In genomic region chr5:147305856-147306637, GRCm38 (mm10) we compare ENCODE assay signal across 10 mouse cellular contexts. TPM values are rescaled to one million over a fixed set of nuclear protein-coding genes. Genes with fewer than 3 reads are reported as not detected.
A peak's percentile ranks its signal among the peaks of the same experiment; 100 is the strongest.
DNase-seq lines count a peak whose midpoint lies in the region; ATAC-seq lines count a peak whose summit lies in the region.
"Had no signal": no experiment of that assay in that cellular context is flagged by ENCODE, and none has a peak within 500 bp of the region (broad histone marks: within the 10 kb centered on the region; RNA-seq: fewer than 3 reads in every experiment).

No protein-coding gene starts in this region.

- no peak overlapping the region for H3K27ac ChIP-seq in kidney, embryonic 16.5 days (ENCODE audit: low read length)
- peak overlapping the region; percentile 94 for H3K27ac ChIP-seq in intestine, embryonic 15.5 days
- no peak overlapping the region for H3K27ac ChIP-seq in neural tube, embryonic 11.5 days (ENCODE audit: low read depth, low read length)
- no peak overlapping the region for H3K27ac ChIP-seq in forebrain, embryonic 14.5 days (ENCODE audit: low read depth, low read length)

- H3K9ac ChIP-seq in kidney, embryonic 16.5 days (replicated peaks; ENCODE audit: low read length) = no peak overlapping the region
- peak overlapping the region; percentile 79 for H3K9ac ChIP-seq in intestine, embryonic 15.5 days
- H3K9ac ChIP-seq in neural tube, embryonic 11.5 days (ENCODE audit: low read length) = no peak overlapping the region
- H3K9ac ChIP-seq in forebrain, embryonic 14.5 days (ENCODE audit: low read length) = no peak overlapping the region

- WGBS in kidney, embryonic 16.5 days = under 1% methylated on average over 58 of the region's 58 CpGs
- WGBS in intestine, embryonic 15.5 days = under 1% methylated on average over 55 of the region's 58 CpGs
- under 1% methylated on average over 56 of the region's 58 CpGs for WGBS in neural tube, embryonic 11.5 days
- WGBS in forebrain, embryonic 14.5 days = under 1% methylated on average over 58 of the region's 58 CpGs

- H3K4me2 ChIP-seq in kidney, embryonic 16.5 days (replicated peaks; ENCODE audit: low read depth, low read length) = 0 out of 2 replicates have a peak overlapping the region, but pooled peaks have one; percentile 5
- H3K4me2 ChIP-seq in intestine, embryonic 15.5 days (replicated peaks) = peak overlapping the region; percentile 21
- H3K4me2 ChIP-seq in neural tube, embryonic 11.5 days (ENCODE audit: low read depth) = no peak overlapping the region
- H3K4me2 ChIP-seq in forebrain, embryonic 14.5 days (ENCODE audit: low read length) = no peak overlapping the region

- 0 out of 2 replicates have a peak overlapping the region, but pooled peaks have one; percentile 3 for H3K4me3 ChIP-seq in kidney, embryonic 16.5 days (ENCODE audit: low read length)
- peak overlapping the region; percentile 56 for H3K4me3 ChIP-seq in intestine, embryonic 15.5 days (replicated peaks)
- H3K4me3 ChIP-seq in neural tube, embryonic 11.5 days (ENCODE audit: low read depth, low read length) = peak overlapping the region; percentile 10
- no peak overlapping the region for H3K4me3 ChIP-seq in forebrain, embryonic 14.5 days (ENCODE audit: low read depth, low read length)

- H3K4me1 ChIP-seq in kidney, embryonic 16.5 days (ENCODE audit: insufficient read depth, low read length) = peaks cover 10% of the 10 kb centered on the region; the same call in 1 of the 2 replicates
- peaks cover 13% of the 10 kb centered on the region; the same call in 1 of the 2 replicates for H3K4me1 ChIP-seq in intestine, embryonic 15.5 days (replicated peaks)
- peaks cover 7% of the 10 kb centered on the region for H3K4me1 ChIP-seq in neural tube, embryonic 11.5 days (ENCODE audit: control insufficient read depth, insufficient read depth, low read length)
- H3K4me1 ChIP-seq in forebrain, embryonic 14.5 days (ENCODE audit: control insufficient read depth, insufficient read depth, low read length) = no peaks in the 10 kb centered on the region

- no peaks in the 10 kb centered on the region for H3K9me3 ChIP-seq in kidney, embryonic 16.5 days (ENCODE audit: low read length)
- H3K9me3 ChIP-seq in intestine, embryonic 15.5 days = no peaks in the 10 kb centered on the region
- no peaks in the 10 kb centered on the region for H3K9me3 ChIP-seq in neural tube, embryonic 11.5 days (ENCODE audit: control insufficient read depth, low read length)
- no peaks in the 10 kb centered on the region for H3K9me3 ChIP-seq in forebrain, embryonic 14.5 days (replicated peaks; ENCODE audit: control insufficient read depth, low read length)

- no peak for ATAC-seq in kidney, embryonic 16.5 days (ENCODE audit: low FRiP score, low TSS enrichment)
- no peak for ATAC-seq in intestine, embryonic 15.5 days
- ATAC-seq in neural tube, embryonic 11.5 days (ENCODE audit: insufficient read depth, low FRiP score, low TSS enrichment) = no peak
- ATAC-seq in forebrain, embryonic 14.5 days = no peak

- no peaks in the 10 kb centered on the region for H3K36me3 ChIP-seq in kidney, embryonic 16.5 days (ENCODE audit: insufficient read depth, low read length)
- H3K36me3 ChIP-seq in intestine, embryonic 15.5 days = no peaks in the 10 kb centered on the region
- no peaks in the 10 kb centered on the region for H3K36me3 ChIP-seq in neural tube, embryonic 11.5 days (ENCODE audit: control insufficient read depth, insufficient read depth, low read length)
- no peaks in the 10 kb centered on the region for H3K36me3 ChIP-seq in forebrain, embryonic 14.5 days (ENCODE audit: control insufficient read depth, insufficient read depth, low read length)

- H3K27me3 ChIP-seq in kidney, embryonic 16.5 days (ENCODE audit: insufficient read depth, low read length) = peaks cover 100% of the 10 kb centered on the region
- H3K27me3 ChIP-seq in intestine, embryonic 15.5 days (replicated peaks) = peaks cover 88% of the 10 kb centered on the region
- peaks cover 100% of the 10 kb centered on the region for H3K27me3 ChIP-seq in neural tube, embryonic 11.5 days (ENCODE audit: control insufficient read depth, insufficient read depth, low read length)
- peaks cover 100% of the 10 kb centered on the region for H3K27me3 ChIP-seq in forebrain, embryonic 14.5 days (replicated peaks; ENCODE audit: control insufficient read depth, insufficient read depth, low read length)

- DNase-seq in kidney, adult 8-10 months = no peak
- DNase-seq in embryo, embryonic 9.5 days (ENCODE audit: extremely low spot score) = peak; percentile 29
- no peak for DNase-seq in neural tube, embryonic 11.5 days (ENCODE audit: low spot score)
- no peak for DNase-seq in ovary, postnatal 36 days (ENCODE audit: low spot score)
- DNase-seq in forebrain, embryonic 14.5 days (ENCODE audit: low spot score) = no peak
- DNase-seq in right cerebral cortex, postnatal 25 days = no peak
- DNase-seq: kidney, adult 2 months; lung, postnatal 14 days had no signal

RNA-seq across cellular contexts. Expression of gene Cdx2, which starts 1.0 kb away (rescaled TPM):
- polyA plus RNA-seq in kidney, embryonic 16.5 days (2015; fragmentation: Nextera tagmentation; extraction: Ambion mirVana) = not detected in 2 replicates
- polyA plus RNA-seq in intestine, embryonic 15.5 days (2015; fragmentation: Nextera tagmentation; extraction: Ambion mirVana) = 36.0 and 38.2 TPM in 2 replicates
- polyA plus RNA-seq in neural tube, embryonic 11.5 days (2014; fragmentation: Nextera tagmentation; extraction: Ambion mirVana) = not detected in 2 replicates
- not detected in 2 replicates for polyA plus RNA-seq in forebrain, embryonic 14.5 days (2014; fragmentation: Nextera tagmentation; extraction: Ambion mirVana)
- polyA plus RNA-seq: kidney, adult 2 months had no signal

RNA-seq across cellular contexts. Expression of gene Urad, which starts 16.2 kb away (rescaled TPM):
- polyA plus RNA-seq in kidney, embryonic 16.5 days (2015; fragmentation: Nextera tagmentation; extraction: Ambion mirVana) = not detected in 2 replicates
- polyA plus RNA-seq in intestine, embryonic 15.5 days (2015; fragmentation: Nextera tagmentation; extraction: Ambion mirVana) = 1.6 and 1.7 TPM in 2 replicates
- not detected in 2 replicates for polyA plus RNA-seq in neural tube, embryonic 11.5 days (2014; fragmentation: Nextera tagmentation; extraction: Ambion mirVana)
- not detected in 2 replicates for polyA plus RNA-seq in forebrain, embryonic 14.5 days (2014; fragmentation: Nextera tagmentation; extraction: Ambion mirVana)
- polyA plus RNA-seq: kidney, adult 2 months had no signal

RNA-seq across cellular contexts. Expression of gene Pdx1, which starts 36.3 kb away (rescaled TPM):
- polyA plus RNA-seq in kidney, embryonic 16.5 days (2015; fragmentation: Nextera tagmentation; extraction: Ambion mirVana) = not detected in 2 replicates
- 5.7 and 5.8 TPM in 2 replicates for polyA plus RNA-seq in intestine, embryonic 15.5 days (2015; fragmentation: Nextera tagmentation; extraction: Ambion mirVana)
- not detected in 2 replicates for polyA plus RNA-seq in neural tube, embryonic 11.5 days (2014; fragmentation: Nextera tagmentation; extraction: Ambion mirVana)
- polyA plus RNA-seq in forebrain, embryonic 14.5 days (2014; fragmentation: Nextera tagmentation; extraction: Ambion mirVana) = not detected in 2 replicates
- polyA plus RNA-seq: kidney, adult 2 months had no signal

Comparison
In these comparisons a context has a peak if more than half of its experiments do, and no peak if none do; other contexts are left out.
1. H3K4me2 ChIP-seq: peak in kidney, embryonic 16.5 days (single experiment) and intestine, embryonic 15.5 days (single experiment); none in neural tube, embryonic 11.5 days (single experiment) and forebrain, embryonic 14.5 days (single experiment).
2. RNA of gene Cdx2, which starts 1.0 kb away (polyA plus RNA-seq): 36.0 to 38.2 TPM in intestine, embryonic 15.5 days; not detected in kidney, embryonic 16.5 days, not detected in neural tube, embryonic 11.5 days and not detected in forebrain, embryonic 14.5 days; every median in the first group is over 10 times any median in the second.